16 mouse cellular contexts compared by ENCODE assay signal in the genomic region with DNA sequence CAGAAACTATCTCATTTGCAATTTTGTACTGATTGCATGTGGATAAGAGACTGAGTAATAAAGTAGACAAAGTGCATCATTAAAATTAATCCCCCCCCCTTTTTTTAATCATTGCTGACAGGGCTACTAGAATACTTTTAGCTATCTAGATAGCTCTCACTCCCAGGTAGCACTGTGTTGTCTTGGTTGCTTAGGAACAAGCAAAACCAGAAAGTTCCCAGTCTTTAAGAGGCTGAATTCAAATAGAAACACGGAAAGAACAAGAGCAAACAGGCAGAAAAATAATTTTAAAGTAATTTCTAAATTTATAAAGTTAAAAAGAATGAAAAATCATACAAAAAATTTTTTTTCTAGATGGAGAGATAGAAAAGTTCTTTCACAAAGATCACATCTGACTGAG.
"Had no signal": no experiment of that assay in that cellular context is flagged by ENCODE, and none has a peak within 500 bp of the region (broad histone marks: within the 10 kb centered on the region; RNA-seq: fewer than 3 reads in every experiment).

No protein-coding gene starts in this region.

- H3K27ac ChIP-seq: neural tube, embryonic 13.5 days; neural tube, embryonic 15.5 days; stomach, embryonic 15.5 days; stomach, postnatal 0 days had no signal

- H3K36me3 ChIP-seq: neural tube, embryonic 13.5 days; neural tube, embryonic 15.5 days; stomach, embryonic 15.5 days had no signal

- DNase-seq: retina, postnatal 1 day; right cerebral cortex, adult 18-20 months; right cerebral cortex, postnatal 14 days; right cerebral cortex, postnatal 25 days; right cerebral cortex, postnatal 4 days; spleen, adult 18-20 months; thymus, adult 18-20 months; thymus, adult 2 months; thymus, postnatal 14 days; thymus, postnatal 25 days; thymus, postnatal 36 days; thymus, postnatal 4 days had no signal

- H3K4me2 ChIP-seq: neural tube, embryonic 13.5 days; neural tube, embryonic 15.5 days; stomach, embryonic 15.5 days had no signal

- H3K4me1 ChIP-seq: neural tube, embryonic 13.5 days; neural tube, embryonic 15.5 days; stomach, embryonic 15.5 days had no signal

- H3K9me3 ChIP-seq: neural tube, embryonic 13.5 days; neural tube, embryonic 15.5 days; stomach, embryonic 15.5 days had no signal

- H3K9ac ChIP-seq: neural tube, embryonic 13.5 days; neural tube, embryonic 15.5 days; stomach, embryonic 15.5 days had no signal

- H3K27me3 ChIP-seq: neural tube, embryonic 13.5 days; neural tube, embryonic 15.5 days; stomach, embryonic 15.5 days had no signal

- H3K4me3 ChIP-seq: neural tube, embryonic 13.5 days; neural tube, embryonic 15.5 days; stomach, embryonic 15.5 days had no signal
